ENCODE assay signal across 1 mouse cellular context in genomic region chr13:98308724-98309123, GRCm38 (mm10).
TF ChIP-seq lines count a peak whose summit lies in the region.

No protein-coding gene starts in this region.

TF ChIP-seq in myocyte, 11 proteins besides CTCF, POLR2A, EP300 and RAD21 (continued from another document):
- no peak for TF ChIP-seq SRF (IDR thresholded peaks at IDR 0.05; ENCODE audit: control insufficient read depth, insufficient read length, low read depth)
- TF ChIP-seq MYOD1 (IDR thresholded peaks at IDR 0.05; ENCODE audit: control insufficient read depth in 1 of 3, insufficient read length in 2 of 3, low read depth in 2 of 3), result no peak
- TF ChIP-seq POLR2AphosphoS2 (IDR thresholded peaks at IDR 0.05; ENCODE audit: insufficient read length, low read depth), result no peak
- no peak for TF ChIP-seq CEBPB (IDR thresholded peaks at IDR 0.05; ENCODE audit: insufficient read depth, poor library complexity, severe bottlenecking)
